Mouse (Mus musculus): ENCODE measurements around the gene Gas7. TPM values are rescaled to one million over a fixed set of nuclear protein-coding genes. Genes with fewer than 3 reads are reported as not detected.

The Gas7 gene
- polyA plus RNA-seq, 1 experiment from 2014 or later, result 27.0 TPM

DNA sequence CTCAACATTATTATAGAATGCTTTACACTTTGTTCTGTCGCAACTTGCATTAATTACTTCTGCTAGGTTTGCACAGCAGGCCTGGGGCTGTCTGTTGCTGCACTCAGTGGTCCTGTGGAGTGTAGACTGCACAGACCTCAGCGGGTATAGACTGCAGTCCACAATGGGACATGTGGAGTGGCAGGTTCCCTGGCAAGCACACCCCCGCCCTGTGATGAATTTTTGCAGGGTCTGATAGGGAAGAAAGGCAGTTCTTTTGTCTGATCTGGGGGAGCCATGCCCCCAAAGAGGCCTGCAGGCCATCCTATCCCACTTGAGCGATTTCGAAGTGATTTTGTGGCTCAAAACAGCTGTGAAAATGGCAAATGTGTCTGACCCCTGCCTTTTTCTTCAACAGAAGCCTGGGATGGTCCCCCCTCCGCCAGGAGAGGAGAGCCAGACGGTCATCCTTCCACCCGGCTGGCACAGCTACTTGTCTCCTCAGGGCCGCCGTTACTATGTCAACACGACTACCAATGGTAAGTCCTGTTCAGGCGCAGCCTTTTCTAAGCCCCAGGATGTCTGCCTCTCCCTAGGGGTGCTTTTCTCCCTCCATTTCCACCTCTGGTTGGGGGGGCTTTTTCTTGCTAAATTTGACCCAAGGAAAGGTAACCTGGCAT, 147.6 kb downstream of the Gas7 start:
- H3K4me1 ChIP-seq, result peaks cover 24% of the 10 kb centered on the region
- ATAC-seq (ENCODE audit: insufficient number of reproducible peaks, low FRiP score, low TSS enrichment, low read depth), result no peak
- no peaks in the 10 kb centered on the region for H3K9me3 ChIP-seq
- no peak overlapping the region for H3K27ac ChIP-seq
- H3K4me3 ChIP-seq, result no peak overlapping the region
- no peaks in the 10 kb centered on the region for H3K36me3 ChIP-seq
- H3K4me2 ChIP-seq, result no peak overlapping the region
- 64% methylated on average over 12 of the region's 12 CpGs for WGBS
- H3K27me3 ChIP-seq, result no peaks in the 10 kb centered on the region
- no peak overlapping the region for H3K9ac ChIP-seq

DNA sequence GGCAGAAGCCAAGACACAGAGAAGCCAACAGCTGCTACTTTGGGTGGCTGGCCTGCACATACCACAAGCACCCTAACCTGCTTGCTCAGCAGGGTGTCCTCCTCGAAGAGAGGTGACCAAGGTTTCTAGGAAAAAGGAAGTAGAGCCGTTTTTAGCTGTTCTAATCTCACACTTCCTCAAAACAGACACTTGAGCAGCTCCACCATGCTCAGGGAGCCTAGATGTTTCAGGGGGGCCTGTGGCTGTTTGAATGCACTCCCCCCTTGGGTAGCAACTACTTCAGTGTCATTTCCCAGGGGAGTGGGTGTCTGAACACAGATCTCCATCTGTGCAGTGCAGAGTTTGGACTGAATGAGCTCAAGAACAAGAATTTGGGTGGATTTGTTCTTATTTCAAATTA, 149.2 kb downstream of the Gas7 start:
- Histone ChIP-seq H3K9ac (no peak overlapping the region), H3K4me2 (no peak overlapping the region), H3K27me3 (no peaks in the 10 kb centered on the region), H3K4me3 (no peak overlapping the region), H3K9me3 (no peaks in the 10 kb centered on the region), H3K4me1 (peaks cover 15% of the 10 kb centered on the region), H3K36me3 (no peaks in the 10 kb centered on the region), H3K27ac (no peak overlapping the region)
- 52% methylated on average over 2 of the region's 2 CpGs for WGBS
- no peak for ATAC-seq (ENCODE audit: insufficient number of reproducible peaks, low FRiP score, low TSS enrichment, low read depth)

DNA sequence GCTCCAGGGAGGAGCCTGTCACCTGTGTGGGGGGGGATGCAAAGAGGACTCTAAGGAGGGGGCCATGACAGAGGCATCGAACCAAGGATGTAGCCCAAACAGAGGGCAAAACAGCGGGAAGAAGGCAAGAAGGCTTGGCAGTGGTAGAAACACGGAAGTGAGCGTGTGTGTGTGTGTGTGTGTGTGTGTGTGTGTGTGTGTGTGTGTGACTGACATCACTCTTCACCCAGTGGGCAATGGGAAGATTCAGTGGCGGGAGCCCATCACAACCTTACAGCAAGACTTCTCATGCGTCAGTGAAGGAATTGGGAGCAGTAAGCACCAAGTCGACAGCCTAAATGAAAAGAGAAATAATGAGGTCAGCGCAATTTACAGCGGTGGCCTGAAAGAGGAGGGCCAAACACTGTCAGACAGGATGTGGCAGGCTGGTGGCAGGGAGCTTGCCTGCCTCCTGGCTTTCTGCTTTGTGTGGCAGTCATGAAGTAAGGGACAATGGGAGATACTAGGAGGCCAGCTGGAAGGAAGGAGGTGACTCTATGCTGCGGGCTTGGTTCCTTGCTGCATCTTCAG, 153.0 kb downstream of the Gas7 start:
- Histone ChIP-seq H3K9me3 (no peaks in the 10 kb centered on the region), H3K36me3 (no peaks in the 10 kb centered on the region), H3K4me3 (no peak overlapping the region), H3K9ac (no peak overlapping the region), H3K4me1 (no peaks in the 10 kb centered on the region), H3K4me2 (no peak overlapping the region), H3K27ac (no peak overlapping the region), H3K27me3 (no peaks in the 10 kb centered on the region)
- WGBS, result 75% methylated on average over 10 of the region's 10 CpGs
- no peak for ATAC-seq (ENCODE audit: insufficient number of reproducible peaks, low FRiP score, low TSS enrichment, low read depth)

DNA sequence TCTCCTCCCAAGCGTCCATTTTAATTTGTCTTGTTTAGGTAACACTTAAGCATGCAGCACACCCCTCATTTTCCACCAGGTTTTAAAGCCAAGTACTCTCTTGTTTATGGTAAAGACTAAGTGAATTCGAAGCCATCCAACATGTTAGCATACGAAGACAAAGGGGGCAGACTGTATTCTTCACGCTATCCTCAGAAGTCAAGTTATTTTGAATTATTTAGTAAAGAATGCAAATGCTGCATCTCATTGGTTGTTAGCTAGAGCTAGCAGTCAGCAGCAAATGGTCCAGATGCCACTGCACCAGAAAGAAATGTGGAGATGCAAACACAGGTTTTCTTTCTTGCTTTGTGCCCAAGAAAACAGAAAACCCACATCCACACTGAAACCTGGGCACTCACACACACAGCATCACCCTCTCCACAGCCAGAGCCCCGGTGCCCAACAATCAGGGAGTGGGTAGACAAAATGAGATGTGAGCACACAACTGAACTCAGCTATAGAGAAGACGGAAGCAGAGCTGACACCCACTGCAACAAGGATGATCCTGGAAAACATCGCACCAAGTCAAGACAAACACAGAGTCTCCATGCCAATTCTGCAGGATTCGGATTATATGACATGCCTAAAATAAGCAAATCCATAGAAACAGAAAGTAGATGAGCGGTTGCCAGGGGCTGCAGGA, 157.1 kb downstream of the Gas7 start:
- Histone ChIP-seq H3K27ac (no peak overlapping the region), H3K36me3 (no peaks in the 10 kb centered on the region), H3K9ac (no peak overlapping the region), H3K4me3 (no peak overlapping the region), H3K4me2 (no peak overlapping the region), H3K27me3 (no peaks in the 10 kb centered on the region), H3K4me1 (no peaks in the 10 kb centered on the region), H3K9me3 (no peaks in the 10 kb centered on the region)
- ATAC-seq (ENCODE audit: insufficient number of reproducible peaks, low FRiP score, low TSS enrichment, low read depth), result no peak
- 77% methylated on average over 9 of the region's 9 CpGs for WGBS

DNA sequence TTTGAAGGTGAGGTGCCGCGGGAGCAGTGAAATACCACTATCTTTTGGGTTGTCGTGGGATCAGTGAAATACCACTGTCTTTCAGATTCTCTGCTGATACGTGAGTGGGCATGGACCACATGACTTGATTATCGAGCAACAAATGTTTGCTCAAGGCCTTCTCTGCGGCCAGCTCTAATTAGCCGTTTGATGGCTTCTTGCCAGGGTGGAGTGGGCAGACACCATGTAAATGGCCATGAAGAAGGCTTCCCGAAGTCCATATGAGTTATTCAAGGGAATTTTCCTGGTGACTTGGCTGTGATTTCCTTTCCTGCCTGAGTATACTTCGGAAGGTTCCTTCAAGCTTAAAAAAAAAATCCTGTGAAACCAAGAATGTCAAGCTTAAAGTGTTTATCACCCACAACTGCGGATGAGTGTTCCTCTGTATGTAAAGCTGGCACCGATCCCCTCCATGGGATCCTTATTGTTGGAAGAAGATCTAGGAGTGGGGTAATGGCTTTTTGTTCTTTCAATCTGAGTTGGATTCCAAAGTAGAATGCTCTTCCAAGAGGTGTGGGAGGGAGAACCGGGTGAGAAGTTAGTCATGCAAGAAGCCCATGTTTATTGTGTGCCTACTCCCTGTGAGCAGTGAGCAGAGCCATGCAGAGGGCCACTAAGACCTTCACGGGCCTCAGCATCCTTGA, 161.5 kb downstream of the Gas7 start:
- Histone ChIP-seq H3K4me2 (no peak overlapping the region), H3K9me3 (no peaks in the 10 kb centered on the region), H3K4me1 (0 out of 2 replicates have a peak, but pooled peaks cover 6% of the 10 kb centered on the region), H3K36me3 (no peaks in the 10 kb centered on the region), H3K4me3 (no peak overlapping the region), H3K9ac (no peak overlapping the region), H3K27ac (no peak overlapping the region), H3K27me3 (no peaks in the 10 kb centered on the region)
- ATAC-seq (ENCODE audit: insufficient number of reproducible peaks, low FRiP score, low TSS enrichment, low read depth), result no peak
- WGBS, result 76% methylated on average over 13 of the region's 13 CpGs

DNA sequence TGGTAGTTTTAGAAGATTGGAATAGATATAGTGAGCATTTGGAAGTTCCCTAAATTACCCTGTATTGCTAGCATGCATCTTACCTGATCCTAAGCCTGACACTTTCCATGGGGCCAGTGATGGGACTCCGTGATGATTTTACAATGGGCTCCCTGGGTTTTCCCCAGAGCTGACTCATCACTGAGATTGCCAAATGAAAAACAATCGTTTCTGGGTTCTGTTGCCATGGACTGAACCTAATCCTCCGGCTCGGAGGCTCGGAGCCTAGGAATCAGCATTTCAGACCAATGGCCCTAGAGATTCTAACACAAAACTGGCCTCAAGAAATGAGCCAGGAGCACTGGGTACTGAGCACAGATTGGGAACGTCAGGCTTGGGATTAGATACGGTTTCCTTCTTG, 167.1 kb downstream of the Gas7 start:
- WGBS, result 82% methylated on average over 7 of the region's 7 CpGs
- H3K4me1 ChIP-seq, result 0 out of 2 replicates have a peak, but pooled peaks cover 6% of the 10 kb centered on the region
- no peak for ATAC-seq (ENCODE audit: insufficient number of reproducible peaks, low FRiP score, low TSS enrichment, low read depth)
- H3K9ac ChIP-seq, result no peak overlapping the region
- no peaks in the 10 kb centered on the region for H3K9me3 ChIP-seq
- no peaks in the 10 kb centered on the region for H3K27me3 ChIP-seq
- no peak overlapping the region for H3K27ac ChIP-seq
- no peak overlapping the region for H3K4me3 ChIP-seq
- H3K4me2 ChIP-seq, result no peak overlapping the region
- no peaks in the 10 kb centered on the region for H3K36me3 ChIP-seq

DNA sequence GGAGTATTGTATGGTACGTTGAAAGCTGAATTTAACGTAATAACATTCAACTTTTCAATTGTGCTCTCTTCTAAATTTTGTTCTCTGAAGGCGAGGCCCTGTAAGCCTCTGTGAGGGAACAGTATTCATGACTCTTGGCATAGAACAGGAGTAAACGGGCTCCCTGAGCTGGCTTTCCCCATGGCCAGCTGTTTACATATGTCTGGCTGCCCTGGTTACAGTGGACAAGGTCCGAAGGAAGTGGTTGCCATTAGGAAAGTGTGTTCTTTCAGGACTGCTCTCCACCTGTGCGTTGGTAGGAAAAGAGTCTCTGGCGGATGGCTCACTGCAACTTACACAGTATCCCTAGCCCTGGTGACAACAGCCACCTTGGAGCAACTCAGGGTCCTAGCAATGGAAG, 171.9 kb downstream of the Gas7 start:
- Histone ChIP-seq H3K4me3 (no peak overlapping the region), H3K27me3 (no peaks in the 10 kb centered on the region), H3K9me3 (no peaks in the 10 kb centered on the region), H3K4me1 (no peaks in the 10 kb centered on the region), H3K4me2 (no peak overlapping the region), H3K9ac (no peak overlapping the region), H3K36me3 (no peaks in the 10 kb centered on the region), H3K27ac (no peak overlapping the region)
- 83% methylated on average over 7 of the region's 7 CpGs for WGBS
- no peak for ATAC-seq (ENCODE audit: insufficient number of reproducible peaks, low FRiP score, low TSS enrichment, low read depth)

DNA sequence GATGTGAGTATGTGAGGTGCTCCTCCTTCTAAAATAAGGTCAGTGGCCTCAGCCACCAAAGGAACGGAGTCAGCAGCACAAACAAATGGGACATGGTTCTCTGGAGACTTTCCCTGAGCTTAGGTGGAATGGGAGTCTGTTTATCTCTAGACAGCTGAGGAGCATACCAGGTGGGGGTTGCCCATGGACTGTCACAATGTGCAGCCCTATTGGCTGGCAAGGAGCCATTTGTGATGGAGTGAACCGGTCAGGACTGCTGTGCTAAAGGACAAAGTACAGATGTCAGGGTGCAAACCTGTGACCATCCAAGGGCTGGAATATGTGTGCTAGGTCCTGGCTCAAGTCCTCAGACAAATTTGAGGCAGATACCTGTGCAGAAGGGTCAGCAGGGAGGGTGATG, 173.3 kb downstream of the Gas7 start:
- 74% methylated on average over 2 of the region's 2 CpGs for WGBS
- ATAC-seq (ENCODE audit: insufficient number of reproducible peaks, low FRiP score, low TSS enrichment, low read depth), result no peak
- no peaks in the 10 kb centered on the region for H3K27me3 ChIP-seq

DNA sequence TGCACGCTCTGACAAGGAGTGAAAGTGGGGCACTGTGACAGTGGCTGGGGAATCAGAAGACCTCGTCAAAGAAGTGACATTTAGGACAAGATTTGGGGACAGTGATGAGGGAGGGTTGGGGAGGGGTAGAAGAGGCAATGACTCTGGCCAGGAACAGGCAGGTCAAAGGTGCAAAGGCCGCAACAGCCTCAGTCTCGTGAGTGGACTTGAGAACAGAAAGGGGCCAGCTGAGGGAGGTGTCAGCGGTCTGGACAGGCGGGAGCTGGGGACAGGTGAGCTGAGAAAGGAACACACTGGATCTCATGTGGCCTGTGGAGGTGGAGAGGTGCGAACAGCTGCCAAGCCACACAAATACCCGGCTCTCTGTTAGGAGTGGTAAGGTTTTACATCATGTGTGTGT, 177.7 kb downstream of the Gas7 start:
- WGBS, result 78% methylated on average over 8 of the region's 8 CpGs
- no peaks in the 10 kb centered on the region for H3K36me3 ChIP-seq
- no peak overlapping the region for H3K4me2 ChIP-seq
- no peak overlapping the region for H3K9ac ChIP-seq
- no peak overlapping the region for H3K27ac ChIP-seq
- no peak overlapping the region for H3K4me3 ChIP-seq
- no peaks in the 10 kb centered on the region for H3K9me3 ChIP-seq
- H3K27me3 ChIP-seq, result no peaks in the 10 kb centered on the region
- no peak for ATAC-seq (ENCODE audit: insufficient number of reproducible peaks, low FRiP score, low TSS enrichment, low read depth)
- peaks cover 5% of the 10 kb centered on the region; the same call in 1 of the 2 replicates for H3K4me1 ChIP-seq

More for the DNA sequence above, 173.3 kb downstream of the Gas7 start:
- no peak overlapping the region for H3K4me3 ChIP-seq
- H3K9ac ChIP-seq, result no peak overlapping the region
- H3K4me2 ChIP-seq, result no peak overlapping the region
- no peaks in the 10 kb centered on the region for H3K36me3 ChIP-seq
- no peaks in the 10 kb centered on the region for H3K9me3 ChIP-seq
- H3K27ac ChIP-seq, result no peak overlapping the region
- no peaks in the 10 kb centered on the region for H3K4me1 ChIP-seq

DNA sequence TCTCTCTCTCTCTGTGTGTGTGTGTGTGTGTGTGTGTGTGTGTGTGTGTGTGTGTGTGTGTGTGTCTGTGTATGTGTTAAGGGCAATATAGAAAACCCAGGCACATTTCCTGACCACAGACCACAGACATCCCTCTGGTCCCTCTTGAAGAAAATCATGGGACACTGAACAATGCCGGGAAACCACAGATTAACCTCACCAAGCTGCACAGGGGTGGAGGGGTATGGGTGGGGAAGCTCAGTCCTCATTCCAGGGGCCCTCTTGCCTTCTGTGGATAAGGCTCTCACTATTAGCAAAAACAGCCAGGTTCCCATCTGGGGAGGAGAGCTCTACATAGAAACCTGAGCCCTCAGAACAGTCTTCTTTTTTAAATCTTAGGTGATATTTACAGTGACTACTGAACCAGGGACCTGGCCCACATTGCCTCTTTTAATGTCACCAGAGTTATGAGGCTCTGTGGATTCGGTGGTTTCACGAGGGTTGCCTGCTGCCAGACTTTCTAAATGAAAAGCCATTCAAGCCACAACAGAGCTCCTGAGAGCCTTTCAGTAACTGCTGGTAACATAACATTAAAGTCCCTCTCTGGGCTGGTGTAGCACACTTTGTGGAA, 178.5 kb downstream of the Gas7 start:
- Histone ChIP-seq H3K4me3 (no peak overlapping the region), H3K9ac (no peak overlapping the region), H3K27ac (no peak overlapping the region), H3K27me3 (no peaks in the 10 kb centered on the region), H3K4me2 (no peak overlapping the region), H3K4me1 (peaks cover 5% of the 10 kb centered on the region; the same call in 1 of the 2 replicates), H3K36me3 (no peaks in the 10 kb centered on the region), H3K9me3 (no peaks in the 10 kb centered on the region)
- 30% methylated on average over 3 of the region's 3 CpGs for WGBS
- ATAC-seq (ENCODE audit: insufficient number of reproducible peaks, low FRiP score, low TSS enrichment, low read depth), result 0 out of 2 replicates have a peak, but pooled peaks have one; percentile 46

DNA sequence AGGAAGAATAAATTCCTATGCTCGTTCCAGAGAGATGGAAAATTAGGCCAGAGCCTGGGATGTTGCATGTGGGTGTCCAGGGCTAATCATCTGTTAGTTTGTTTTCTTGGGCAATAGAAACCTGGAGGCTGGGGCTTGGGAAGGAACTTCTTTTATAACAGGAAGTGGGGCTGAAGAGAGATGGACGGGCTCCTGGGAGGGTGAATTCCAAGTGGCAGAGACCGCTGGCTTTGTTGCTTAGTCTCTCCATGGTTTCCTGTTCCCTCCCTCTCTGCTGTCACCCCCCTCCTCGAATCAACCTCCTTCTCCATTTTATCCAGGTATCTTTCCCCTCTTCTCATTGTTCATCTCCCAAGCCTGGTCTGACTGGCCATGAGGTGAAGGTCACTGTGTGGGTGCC, 181.0 kb downstream of the Gas7 start:
- H3K27me3 ChIP-seq, result no peaks in the 10 kb centered on the region
- no peak overlapping the region for H3K9ac ChIP-seq
- H3K4me1 ChIP-seq, result peaks cover 5% of the 10 kb centered on the region; the same call in 1 of the 2 replicates
- WGBS, result 57% methylated on average over 4 of the region's 4 CpGs
- H3K9me3 ChIP-seq, result no peaks in the 10 kb centered on the region
- no peak for ATAC-seq (ENCODE audit: insufficient number of reproducible peaks, low FRiP score, low TSS enrichment, low read depth)
- no peak overlapping the region for H3K4me3 ChIP-seq
- no peak overlapping the region for H3K27ac ChIP-seq
- H3K36me3 ChIP-seq, result no peaks in the 10 kb centered on the region
- H3K4me2 ChIP-seq, result no peak overlapping the region
